Mouse (Mus musculus) stomach, embryonic 14.5 days (tissue): Measurements from ENCODE around the gene Tmtc2. TPM values are rescaled to one million over a fixed set of nuclear protein-coding genes. Genes with fewer than 3 reads are reported as not detected.

Source experiments
- ATAC-seq: fragments of 200-750 bp; cut with Nextera tagmentation; 2 replicates; pipeline ENCODE4 v1.8.0; 2017; ENCODE audit warnings: low read depth, moderate TSS enrichment; ENCODE audit not compliant: insufficient number of reproducible peaks, insufficient read depth, low FRiP score
- H3K27ac ChIP-seq: fragments of 300-500 bp; sonication (generic); 2 replicates; pipeline ENCODE4 v1.5.1; 2014; ENCODE audit warnings: mild to moderate bottlenecking, low read length, moderate library complexity, mixed read lengths
- H3K27me3 ChIP-seq: fragments of 300-500 bp; sonication (generic); 2 replicates; pipeline ENCODE4 v1.6.1; 2014; ENCODE audit warnings: low read length, control low read depth, mixed read lengths; ENCODE audit not compliant: control insufficient read depth, insufficient read depth
- H3K36me3 ChIP-seq: fragments of 300-500 bp; sonication (generic); 2 replicates; pipeline ENCODE4 v1.6.1; 2014; ENCODE audit warnings: mild to moderate bottlenecking, control low read depth, low read length, moderate library complexity, mixed read lengths; ENCODE audit not compliant: control insufficient read depth, insufficient read depth
- H3K4me1 ChIP-seq: fragments of 300-500 bp; sonication (generic); 2 replicates; pipeline ENCODE4 v1.6.1; 2014; ENCODE audit warnings: low read length, control low read depth, mixed read lengths; ENCODE audit not compliant: control insufficient read depth, insufficient read depth
- H3K4me2 ChIP-seq: fragments of 300-500 bp; sonication (generic); replicated peaks from 2 replicates; pipeline ENCODE4 v1.6.1; 2014; ENCODE audit warnings: low read depth, low read length, control low read depth
- H3K4me3 ChIP-seq: fragments of 300-500 bp; sonication (generic); 2 replicates; pipeline ENCODE4 v1.5.1; 2014; ENCODE audit warnings: low read depth, low read length, control low read depth
- H3K9ac ChIP-seq: fragments of 300-500 bp; sonication (generic); replicated peaks from 2 replicates; pipeline ENCODE4 v1.6.1; 2014; ENCODE audit warnings: low read depth, mild to moderate bottlenecking, control low read depth, low read length, moderate library complexity, mixed read lengths
- H3K9me3 ChIP-seq: fragments of 300-500 bp; sonication (generic); 2 replicates; pipeline ENCODE4 v1.6.1; 2016; ENCODE audit warnings: low read depth, low read length, control low read depth; ENCODE audit not compliant: control insufficient read depth
- WGBS: fragments of 180-500 bp; shearing (Covaris S2); extraction: QIAGEN DNeasy Blood & Tissue Kit; methylation state at CpG from one replicate; pipeline ENCODE4 v1.1.7; 2014; 5-methylcytosine and 5-hydroxymethylcytosine counted together
- polyA plus RNA-seq: library from polyadenylated mRNA; unstranded; fragments of >200 nt; fragmentation: Nextera tagmentation; extraction: Ambion mirVana; gene quantifications from 2 replicates; pipeline ENCODE4 v1.2.1, GENCODE M21; 2014

Tmtc2 gene
- polyA plus RNA-seq, 1 experiment from 2014 or later, result 16.4 TPM

DNA sequence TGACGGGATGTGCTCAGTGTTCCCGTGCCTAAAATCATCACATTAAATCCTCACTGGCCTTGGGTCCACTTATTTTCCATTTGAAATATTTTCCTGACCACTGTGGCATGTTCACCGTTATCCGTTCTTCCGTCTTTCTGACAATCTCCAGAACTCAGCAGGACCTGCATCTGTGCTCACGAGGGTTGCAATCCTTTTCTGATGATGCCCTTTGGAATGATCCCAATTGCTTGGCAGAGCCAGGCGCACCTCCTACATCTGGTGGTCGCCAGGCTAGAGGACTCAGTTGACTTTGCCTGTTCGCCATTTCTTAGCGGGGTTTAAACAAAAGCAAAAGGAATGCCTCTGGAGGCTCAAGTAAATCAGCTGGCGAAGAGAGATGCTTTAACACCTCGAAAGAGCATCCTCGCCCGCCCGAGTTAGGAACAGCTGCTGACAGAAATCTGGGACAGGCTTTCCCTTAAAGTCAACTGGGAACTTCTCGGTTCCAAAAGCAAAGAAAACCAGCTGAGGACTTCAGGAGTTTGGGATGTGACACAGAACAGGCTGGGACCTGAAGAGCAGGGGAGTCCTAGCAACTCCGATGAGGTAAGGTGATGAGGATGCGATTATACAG, 96.5 kb downstream of the Tmtc2 start:
- Histone ChIP-seq H3K27ac (no peak overlapping the region), H3K4me2 (no peak overlapping the region), H3K27me3 (no peaks in the 10 kb centered on the region), H3K9me3 (no peaks in the 10 kb centered on the region), H3K36me3 (no peaks in the 10 kb centered on the region; the same call in 1 of the 2 replicates), H3K4me1 (no peaks in the 10 kb centered on the region), H3K4me3 (no peak overlapping the region), H3K9ac (no peak overlapping the region)
- ATAC-seq, result no peak
- 86% methylated on average over 18 of the region's 18 CpGs for WGBS

DNA sequence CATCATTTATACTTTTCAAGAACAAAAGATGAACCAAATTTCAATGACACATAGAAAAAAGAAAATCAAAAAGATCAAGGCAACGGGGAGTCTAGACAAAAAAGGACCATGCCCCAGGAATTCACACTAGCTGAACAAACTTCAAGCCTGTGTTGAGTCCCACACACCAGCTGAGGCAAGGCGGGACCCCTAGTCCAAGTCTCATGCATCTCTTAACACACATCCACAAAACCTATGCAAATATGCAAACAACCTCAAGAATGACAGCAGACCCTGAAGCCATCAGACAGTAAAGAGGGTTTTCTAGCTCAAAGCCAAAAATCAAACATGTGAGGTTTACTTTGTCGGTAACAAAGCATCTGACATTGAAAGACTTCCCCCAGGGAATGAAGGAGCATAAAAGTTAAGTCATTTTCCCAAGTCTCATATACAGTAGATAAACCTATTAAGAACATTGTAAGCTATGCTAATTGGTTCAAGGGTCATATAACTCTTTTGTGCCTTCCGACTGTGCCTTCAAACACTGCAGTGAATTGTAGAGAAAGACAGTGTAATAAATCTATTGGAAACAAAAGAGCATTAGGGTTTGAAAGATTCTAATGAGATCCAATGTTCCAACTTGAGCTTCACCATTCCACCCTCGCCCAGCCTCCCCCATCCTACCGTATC, 100.0 kb downstream of the Tmtc2 start:
- WGBS, result 72% methylated on average over 6 of the region's 6 CpGs
- H3K9ac ChIP-seq, result no peak overlapping the region
- H3K27me3 ChIP-seq, result no peaks in the 10 kb centered on the region
- no peak overlapping the region for H3K27ac ChIP-seq
- H3K4me2 ChIP-seq, result no peak overlapping the region
- H3K4me3 ChIP-seq, result no peak overlapping the region
- H3K4me1 ChIP-seq, result no peaks in the 10 kb centered on the region; the same call in 1 of the 2 replicates
- no peaks in the 10 kb centered on the region for H3K9me3 ChIP-seq
- no peaks in the 10 kb centered on the region for H3K36me3 ChIP-seq
- ATAC-seq, result no peak

- Histone ChIP-seq H3K4me3 (no peak overlapping the region), H3K9me3 (no peaks in the 10 kb centered on the region), H3K27me3 (no peaks in the 10 kb centered on the region), H3K36me3 (no peaks in the 10 kb centered on the region), H3K9ac (no peak overlapping the region), H3K27ac (no peak overlapping the region), H3K4me1 (no peaks in the 10 kb centered on the region), H3K4me2 (no peak overlapping the region)
- no peak for ATAC-seq
- WGBS, result 93% methylated on average over 4 of the region's 4 CpGs
Measured at GRCm38 (mm10) chr10:105464378-105464777, 109.9 kb downstream of the Tmtc2 start.

GRCm38 (mm10) chr10:105453441-105453840, 120.8 kb downstream of the Tmtc2 start:
- H3K9ac ChIP-seq, result no peak overlapping the region
- no peaks in the 10 kb centered on the region for H3K4me1 ChIP-seq
- no peaks in the 10 kb centered on the region for H3K27me3 ChIP-seq
- no peak overlapping the region for H3K4me3 ChIP-seq
- H3K36me3 ChIP-seq, result no peaks in the 10 kb centered on the region
- H3K9me3 ChIP-seq, result no peaks in the 10 kb centered on the region
- no peak overlapping the region for H3K4me2 ChIP-seq
- ATAC-seq, result no peak
- 77% methylated on average over 8 of the region's 8 CpGs for WGBS
- no peak overlapping the region for H3K27ac ChIP-seq

DNA sequence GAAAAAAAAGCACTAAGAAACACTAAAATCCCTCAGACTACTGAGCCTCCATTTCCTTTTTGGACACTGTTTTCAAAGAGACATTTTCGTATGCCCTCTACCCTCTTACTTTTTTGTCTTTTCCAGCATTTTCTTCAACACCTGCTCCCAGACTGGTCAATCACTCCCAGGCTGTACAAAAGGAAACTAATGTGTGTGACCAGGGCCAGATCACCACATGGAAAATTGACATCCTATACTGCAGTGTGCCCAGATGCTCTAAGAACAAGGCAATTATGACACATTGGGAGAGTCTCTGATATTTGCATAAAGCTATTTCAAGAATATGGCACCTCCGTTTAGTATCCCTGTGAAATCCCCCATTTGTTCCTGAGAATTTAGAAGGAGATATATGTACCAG, 127.1 kb downstream of the Tmtc2 start:
- 94% methylated on average over 2 of the region's 2 CpGs for WGBS

GRCm38 (mm10) chr10:105444309-105444708, 129.9 kb downstream of the Tmtc2 start:
- H3K36me3 ChIP-seq, result no peaks in the 10 kb centered on the region
- H3K9me3 ChIP-seq, result no peaks in the 10 kb centered on the region
- H3K9ac ChIP-seq, result no peak overlapping the region
- H3K4me2 ChIP-seq, result no peak overlapping the region
- H3K4me1 ChIP-seq, result no peaks in the 10 kb centered on the region
- WGBS, result 75% methylated on average over 3 of the region's 3 CpGs
- H3K27ac ChIP-seq, result no peak overlapping the region
- no peak for ATAC-seq
- H3K4me3 ChIP-seq, result no peak overlapping the region
- H3K27me3 ChIP-seq, result no peaks in the 10 kb centered on the region

More for the DNA sequence above, 127.1 kb downstream of the Tmtc2 start:
- Histone ChIP-seq H3K27ac (no peak overlapping the region), H3K9me3 (no peaks in the 10 kb centered on the region), H3K27me3 (no peaks in the 10 kb centered on the region), H3K4me1 (no peaks in the 10 kb centered on the region), H3K36me3 (no peaks in the 10 kb centered on the region), H3K4me2 (no peak overlapping the region), H3K4me3 (no peak overlapping the region), H3K9ac (no peak overlapping the region)
- ATAC-seq, result no peak

- Histone ChIP-seq H3K36me3 (no peaks in the 10 kb centered on the region), H3K9me3 (no peaks in the 10 kb centered on the region), H3K27ac (no peak overlapping the region), H3K4me2 (no peak overlapping the region), H3K4me1 (no peaks in the 10 kb centered on the region), H3K27me3 (no peaks in the 10 kb centered on the region), H3K9ac (no peak overlapping the region), H3K4me3 (no peak overlapping the region)
- WGBS, result 54% methylated on average over 5 of the region's 5 CpGs
- no peak for ATAC-seq
Measured at GRCm38 (mm10) chr10:105434879-105435278, 139.4 kb downstream of the Tmtc2 start.

DNA sequence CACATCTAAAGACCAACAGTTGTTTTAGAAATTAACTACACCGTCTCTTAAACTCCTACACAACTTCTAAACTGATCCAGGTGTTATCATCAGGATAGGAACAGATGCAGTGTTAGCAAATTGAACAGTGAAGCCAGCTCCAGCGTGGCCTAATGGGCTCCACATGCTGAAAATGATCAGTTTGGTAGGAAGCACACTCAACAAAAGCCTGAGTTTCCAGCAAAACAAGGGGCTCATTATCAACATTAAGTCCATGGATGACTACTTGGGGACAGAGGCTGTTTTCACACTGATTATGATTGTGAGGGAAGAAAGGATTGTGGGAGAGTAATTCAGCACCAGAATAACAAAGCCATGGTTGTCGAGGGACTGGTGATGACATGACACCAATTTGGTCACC, 143.4 kb downstream of the Tmtc2 start:
- no peak overlapping the region for H3K9ac ChIP-seq
- H3K4me3 ChIP-seq, result no peak overlapping the region
- H3K27me3 ChIP-seq, result no peaks in the 10 kb centered on the region
- H3K4me1 ChIP-seq, result no peaks in the 10 kb centered on the region
- H3K9me3 ChIP-seq, result no peaks in the 10 kb centered on the region
- WGBS, result 64% methylated on average over 3 of the region's 3 CpGs
- ATAC-seq, result no peak
- H3K27ac ChIP-seq, result no peak overlapping the region
- H3K36me3 ChIP-seq, result no peaks in the 10 kb centered on the region
- H3K4me2 ChIP-seq, result no peak overlapping the region

- H3K9ac ChIP-seq, result no peak overlapping the region
- no peak for ATAC-seq
- H3K4me1 ChIP-seq, result no peaks in the 10 kb centered on the region
- H3K4me2 ChIP-seq, result no peak overlapping the region
- H3K4me3 ChIP-seq, result no peak overlapping the region
- H3K36me3 ChIP-seq, result no peaks in the 10 kb centered on the region
- H3K9me3 ChIP-seq, result no peaks in the 10 kb centered on the region
- WGBS, result 38% methylated on average over 5 of the region's 5 CpGs
- H3K27me3 ChIP-seq, result no peaks in the 10 kb centered on the region
- no peak overlapping the region for H3K27ac ChIP-seq
Measured at GRCm38 (mm10) chr10:105430232-105430631, 144.0 kb downstream of the Tmtc2 start.
